Mouse (Mus musculus): ENCODE data around the gene Rexo1. TPM values are rescaled to one million over a fixed set of nuclear protein-coding genes. Genes with fewer than 3 reads are reported as not detected.
A peak's percentile ranks its signal among the peaks of the same experiment; 100 is the strongest.

The Rexo1 gene
- polyA plus RNA-seq, 1 experiment: 23.0 TPM

DNA sequence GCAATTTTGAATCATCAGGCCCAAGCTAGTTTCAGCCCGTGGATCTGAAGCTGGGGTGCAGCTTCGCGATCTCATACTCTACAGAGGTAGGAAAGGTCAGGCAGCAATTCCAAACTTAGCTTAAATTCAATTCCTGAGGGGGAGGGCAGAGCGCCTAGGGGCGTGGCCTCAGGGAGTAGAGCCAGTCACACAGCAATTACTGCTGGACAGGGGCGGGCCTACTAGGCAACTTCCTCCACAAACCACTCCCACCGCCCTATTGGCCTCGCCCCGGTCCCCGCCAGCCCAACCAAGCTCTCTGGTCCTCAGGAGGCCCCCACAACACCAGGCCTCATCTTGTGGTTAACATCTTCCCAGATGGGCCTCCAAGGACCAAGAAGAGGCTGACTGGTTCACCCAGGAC is 8.3 kb upstream of the Rexo1 start:
- H3K36me3 ChIP-seq (ENCODE audit: control insufficient read depth, insufficient read depth): peaks cover 12% of the 10 kb centered on the region
- TF ChIP-seq FOSL1 (IDR thresholded peaks at IDR 0.05; ENCODE audit: insufficient read depth, low read length, poor library complexity, severe bottlenecking) (no peak), CEBPB (IDR thresholded peaks at IDR 0.05; ENCODE audit: low read depth) (no peak), MYOD1 (IDR thresholded peaks at IDR 0.05; ENCODE audit: control insufficient read depth, insufficient read length, low read depth) (no peak), MYOG (IDR thresholded peaks at IDR 0.05; ENCODE audit: control insufficient read depth, extremely low read depth, insufficient read length) (no peak), CTCF (IDR thresholded peaks at IDR 0.05; ENCODE audit: control insufficient read depth, insufficient read depth, insufficient read length) (no peak), USF1 (IDR thresholded peaks at IDR 0.05; ENCODE audit: low read depth) (no peak), MAX (IDR thresholded peaks at IDR 0.05) (no peak)
- no peaks in the 10 kb centered on the region for H3K27me3 ChIP-seq (ENCODE audit: control insufficient read depth, insufficient read depth, insufficient read length)
- peaks cover 64% of the 10 kb centered on the region for H3K79me2 ChIP-seq (ENCODE audit: control insufficient read depth, insufficient read depth)
- H3K4me3 ChIP-seq (ENCODE audit: insufficient read depth, poor library complexity, severe bottlenecking): no peak overlapping the region
- H3K79me3 ChIP-seq (ENCODE audit: low read depth): peaks cover 51% of the 10 kb centered on the region
- no peak overlapping the region for H3ac ChIP-seq (ENCODE audit: control insufficient read depth, insufficient read length, low read depth)

DNA sequence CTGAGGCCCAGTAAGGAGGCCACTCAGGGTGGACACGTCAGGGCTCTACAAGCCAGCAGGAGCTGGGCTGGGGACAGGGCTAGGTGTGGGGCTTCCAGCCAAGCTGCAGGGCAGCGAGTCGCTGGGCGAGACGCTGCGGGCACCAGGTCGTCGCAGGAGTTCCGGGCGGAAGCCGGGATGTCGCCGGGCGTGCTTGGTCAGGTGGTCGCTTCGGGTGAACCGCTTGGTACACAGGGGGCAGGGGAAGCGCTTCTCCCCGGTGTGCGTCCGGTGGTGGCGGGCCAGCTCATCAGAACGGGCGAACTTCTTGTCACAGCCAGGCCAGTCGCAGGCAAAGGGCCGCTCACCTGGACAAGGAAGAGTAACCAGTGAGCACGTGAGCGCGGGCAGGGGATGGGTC is 7.5 kb upstream of the Rexo1 start:
- Histone ChIP-seq H3ac (ENCODE audit: control insufficient read depth, insufficient read length, low read depth) (no peak overlapping the region), H3K27me3 (ENCODE audit: control insufficient read depth, insufficient read depth, insufficient read length) (no peaks in the 10 kb centered on the region), H3K4me3 (ENCODE audit: insufficient read depth, poor library complexity, severe bottlenecking) (no peak overlapping the region), H3K79me2 (ENCODE audit: control insufficient read depth, insufficient read depth) (peaks cover 56% of the 10 kb centered on the region), H3K79me3 (ENCODE audit: low read depth) (peaks cover 43% of the 10 kb centered on the region), H3K36me3 (ENCODE audit: control insufficient read depth, insufficient read depth) (peaks cover 8% of the 10 kb centered on the region)
- no peak for TF ChIP-seq USF1 (IDR thresholded peaks at IDR 0.05; ENCODE audit: low read depth)
- no peak for TF ChIP-seq MYOG (IDR thresholded peaks at IDR 0.05; ENCODE audit: control insufficient read depth, extremely low read depth, insufficient read length)
- TF ChIP-seq MYOD1 (IDR thresholded peaks at IDR 0.05; ENCODE audit: control insufficient read depth, insufficient read length, low read depth): no peak
- TF ChIP-seq CEBPB (IDR thresholded peaks at IDR 0.05; ENCODE audit: low read depth): no peak
- no peak for TF ChIP-seq FOSL1 (IDR thresholded peaks at IDR 0.05; ENCODE audit: insufficient read depth, low read length, poor library complexity, severe bottlenecking)
- no peak for TF ChIP-seq MAX (IDR thresholded peaks at IDR 0.05)
- TF ChIP-seq CTCF (IDR thresholded peaks at IDR 0.05; ENCODE audit: control insufficient read depth, insufficient read depth, insufficient read length): no peak

DNA sequence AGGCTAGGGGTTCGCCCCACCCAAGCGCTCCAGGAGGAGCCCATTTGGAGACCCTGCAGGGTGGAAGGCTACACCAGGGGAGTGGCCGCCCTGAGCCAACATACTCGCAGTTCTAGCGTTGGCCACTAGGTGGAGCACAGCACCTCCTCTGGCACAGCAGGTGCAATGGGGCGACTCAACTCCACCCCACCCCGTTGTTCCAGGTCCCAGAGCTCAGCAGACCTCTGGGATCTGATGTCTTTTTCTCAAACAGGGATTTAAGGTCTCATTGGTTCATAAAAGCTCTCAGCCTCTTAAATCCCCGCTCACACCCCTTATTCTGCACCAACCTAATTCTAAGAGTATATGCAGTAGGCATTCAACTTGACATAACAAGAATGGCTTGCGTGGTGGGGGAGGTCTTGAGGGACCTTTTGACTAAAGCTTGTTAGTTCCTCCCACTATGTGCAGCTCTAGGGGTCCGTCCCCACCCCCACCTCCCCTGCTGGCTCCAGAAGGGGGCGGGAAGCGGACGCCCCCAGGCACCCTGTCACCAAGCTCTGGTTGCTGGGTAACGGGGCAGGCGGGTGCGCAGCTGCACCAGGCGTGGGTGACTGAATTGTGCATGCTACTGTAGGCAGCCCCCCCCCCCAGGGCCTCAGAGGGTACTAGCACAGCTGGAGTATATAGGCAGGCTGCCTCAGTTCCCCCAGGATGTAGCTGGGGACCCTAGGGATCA is 5.2 kb upstream of the Rexo1 start:
- H3K79me3 ChIP-seq (ENCODE audit: low read depth): peaks cover 21% of the 10 kb centered on the region

DNA sequence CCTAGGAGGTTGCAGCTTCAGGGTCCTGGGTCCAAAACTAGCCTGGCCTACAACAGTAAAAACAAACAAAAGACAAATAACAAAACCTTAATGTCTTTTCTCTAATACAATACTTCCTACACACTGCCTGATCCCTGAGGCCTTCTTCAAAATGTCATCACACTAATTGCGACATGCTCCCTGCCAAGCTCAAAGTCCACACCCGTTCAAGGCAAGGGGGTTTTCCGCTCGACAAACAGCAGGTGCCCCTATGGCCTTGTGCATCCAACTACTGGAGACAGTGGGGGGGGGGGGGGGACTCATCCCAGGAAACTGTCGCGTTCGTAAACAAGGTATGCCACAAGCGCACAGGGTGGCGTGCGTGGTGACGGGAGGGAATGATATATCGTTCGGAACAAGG is 739 bp downstream of the Rexo1 start:
- Histone ChIP-seq H3ac (ENCODE audit: control insufficient read depth, insufficient read length, low read depth) (peak overlapping the region; percentile 75), H3K27me3 (ENCODE audit: control insufficient read depth, insufficient read depth, insufficient read length) (no peaks in the 10 kb centered on the region), H3K4me3 (ENCODE audit: insufficient read depth, poor library complexity, severe bottlenecking) (peak overlapping the region; percentile 99), H3K79me3 (ENCODE audit: low read depth) (peaks cover 49% of the 10 kb centered on the region), H3K36me3 (ENCODE audit: control insufficient read depth, insufficient read depth) (no peaks in the 10 kb centered on the region), H3K79me2 (ENCODE audit: control insufficient read depth, insufficient read depth) (peaks cover 58% of the 10 kb centered on the region)
- no peak for TF ChIP-seq MYOG (IDR thresholded peaks at IDR 0.05; ENCODE audit: control insufficient read depth, extremely low read depth, insufficient read length)
- no peak for TF ChIP-seq MAX (IDR thresholded peaks at IDR 0.05)
- no peak for TF ChIP-seq USF1 (IDR thresholded peaks at IDR 0.05; ENCODE audit: low read depth)
- TF ChIP-seq FOSL1 (IDR thresholded peaks at IDR 0.05; ENCODE audit: insufficient read depth, low read length, poor library complexity, severe bottlenecking): no peak
- no peak for TF ChIP-seq MYOD1 (IDR thresholded peaks at IDR 0.05; ENCODE audit: control insufficient read depth, insufficient read length, low read depth)
- no peak for TF ChIP-seq CTCF (IDR thresholded peaks at IDR 0.05; ENCODE audit: control insufficient read depth, insufficient read depth, insufficient read length)
- TF ChIP-seq CEBPB (IDR thresholded peaks at IDR 0.05; ENCODE audit: low read depth): no peak

More for the DNA sequence above, 5.2 kb upstream of the Rexo1 start:
- no peak overlapping the region for H3ac ChIP-seq (ENCODE audit: control insufficient read depth, insufficient read length, low read depth)
- no peaks in the 10 kb centered on the region for H3K27me3 ChIP-seq (ENCODE audit: control insufficient read depth, insufficient read depth, insufficient read length)
- H3K79me2 ChIP-seq (ENCODE audit: control insufficient read depth, insufficient read depth): peaks cover 32% of the 10 kb centered on the region
- TF ChIP-seq CEBPB (IDR thresholded peaks at IDR 0.05; ENCODE audit: low read depth) (no peak), MYOD1 (IDR thresholded peaks at IDR 0.05; ENCODE audit: control insufficient read depth, insufficient read length, low read depth) (peak; percentile 78), CTCF (IDR thresholded peaks at IDR 0.05; ENCODE audit: control insufficient read depth, insufficient read depth, insufficient read length) (peak; percentile 92), USF1 (IDR thresholded peaks at IDR 0.05; ENCODE audit: low read depth) (no peak)
- no peak overlapping the region for H3K4me3 ChIP-seq (ENCODE audit: insufficient read depth, poor library complexity, severe bottlenecking)
- H3K36me3 ChIP-seq (ENCODE audit: control insufficient read depth, insufficient read depth): peaks cover 8% of the 10 kb centered on the region

DNA sequence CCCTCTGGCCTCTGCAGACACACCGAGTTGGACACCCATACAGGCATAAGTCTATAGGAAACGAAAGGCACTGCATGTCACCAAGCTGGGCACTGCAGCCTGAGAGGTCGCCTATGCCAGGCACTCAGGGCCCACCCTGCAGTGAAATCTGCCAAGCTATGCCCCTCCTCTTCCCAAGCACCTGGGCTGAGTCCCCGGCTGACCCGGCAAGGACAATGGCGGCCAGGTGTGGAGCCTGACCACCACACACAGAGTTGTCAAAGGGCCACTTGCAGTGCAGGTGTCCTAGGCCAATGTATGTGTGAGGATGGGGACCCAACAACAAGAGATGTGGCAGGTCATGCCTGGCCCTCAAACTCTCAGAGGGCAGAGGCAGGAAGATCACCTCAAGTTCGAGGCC is 1.9 kb downstream of the Rexo1 start:
- no peaks in the 10 kb centered on the region for H3K27me3 ChIP-seq (ENCODE audit: control insufficient read depth, insufficient read depth, insufficient read length)
- no peak for TF ChIP-seq FOSL1 (IDR thresholded peaks at IDR 0.05; ENCODE audit: insufficient read depth, low read length, poor library complexity, severe bottlenecking)
- no peak for TF ChIP-seq MYOD1 (IDR thresholded peaks at IDR 0.05; ENCODE audit: control insufficient read depth, insufficient read length, low read depth)
- no peak for TF ChIP-seq MAX (IDR thresholded peaks at IDR 0.05)
- TF ChIP-seq USF1 (IDR thresholded peaks at IDR 0.05; ENCODE audit: low read depth): no peak
- no peak for TF ChIP-seq CTCF (IDR thresholded peaks at IDR 0.05; ENCODE audit: control insufficient read depth, insufficient read depth, insufficient read length)
- no peak for TF ChIP-seq MYOG (IDR thresholded peaks at IDR 0.05; ENCODE audit: control insufficient read depth, extremely low read depth, insufficient read length)
- no peak for TF ChIP-seq CEBPB (IDR thresholded peaks at IDR 0.05; ENCODE audit: low read depth)
- no peak overlapping the region for H3ac ChIP-seq (ENCODE audit: control insufficient read depth, insufficient read length, low read depth)
- peaks cover 70% of the 10 kb centered on the region for H3K79me2 ChIP-seq (ENCODE audit: control insufficient read depth, insufficient read depth)
- H3K79me3 ChIP-seq (ENCODE audit: low read depth): peaks cover 60% of the 10 kb centered on the region
- no peaks in the 10 kb centered on the region for H3K36me3 ChIP-seq (ENCODE audit: control insufficient read depth, insufficient read depth)
- H3K4me3 ChIP-seq (ENCODE audit: insufficient read depth, poor library complexity, severe bottlenecking): no peak overlapping the region
